Mouse (Mus musculus): ENCODE measurements around the gene Gm14408.
"Not testable (repeated sequence)": the region's sequence is repeated elsewhere in the genome, so short reads cannot be mapped to it uniquely, and the experiment has no call there.

The Gm14408 gene

DNA sequence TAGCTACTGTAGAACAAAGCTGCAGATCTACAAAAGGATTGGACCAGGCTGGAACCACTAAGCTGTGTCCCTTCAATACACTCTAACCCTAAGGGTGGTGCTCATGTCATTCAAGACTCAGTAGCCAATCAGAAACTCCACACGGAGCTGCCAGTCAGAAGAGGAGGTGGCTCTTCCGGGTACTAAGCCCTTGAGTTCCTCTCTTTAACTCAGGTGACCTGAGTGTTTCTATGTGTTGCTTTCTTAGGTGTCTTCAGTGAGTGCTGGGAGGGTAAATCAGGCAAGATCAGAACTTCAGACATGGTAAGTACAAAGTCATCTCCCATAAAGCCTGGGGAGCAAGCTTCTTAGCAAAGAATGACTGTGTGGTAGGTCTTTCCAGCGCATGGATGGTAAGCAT lies at the start of gene Gm14408:
Gm14408 (plus strand) TSS at position 301 of the 400 bp plus-strand sequence.
- DNase-seq (ENCODE audit: low read depth), result not testable (repeated sequence)

GRCm38 (mm10) chr2:176798312-176798711 lies 32.6 kb upstream of the Gm14408 start, which contains the start of gene Gm14295:
TSS of gene Gm14295 (plus strand) at chr2:176798612.
- not testable (repeated sequence) for DNase-seq (ENCODE audit: low read depth)

DNA sequence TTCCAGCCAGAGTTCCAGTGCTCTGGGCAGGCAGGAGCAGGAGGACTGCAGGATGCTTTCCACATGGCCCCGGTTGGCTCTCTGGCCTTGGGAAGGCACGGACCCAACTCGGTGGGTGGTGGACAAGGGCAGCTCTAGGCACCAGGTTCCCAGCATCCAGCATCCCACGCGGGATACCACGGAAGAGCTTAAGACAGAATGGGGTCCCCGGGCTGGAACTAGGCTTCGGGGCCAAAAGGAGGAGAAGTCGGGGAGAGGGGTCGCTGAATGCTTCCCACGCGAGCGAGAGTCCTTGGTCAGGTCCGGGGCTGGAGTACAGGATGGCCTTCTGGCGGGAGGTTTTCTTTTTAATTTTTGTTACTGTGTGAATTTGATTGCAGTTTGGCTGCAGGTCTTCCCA lies 32.2 kb upstream of the Gm14408 start:
- not testable (repeated sequence) for DNase-seq (ENCODE audit: low read depth)
